Mouse (Mus musculus) forebrain, embryonic 12.5 days (tissue): ENCODE results near the gene Ptprn2. TPM values are rescaled to one million over a fixed set of nuclear protein-coding genes. Genes with fewer than 3 reads are reported as not detected.

Source experiments
- ATAC-seq: fragments of 200-750 bp; cut with Nextera tagmentation; 2 replicates; pipeline ENCODE4 v1.8.0; 2017; ENCODE audit warnings: moderate TSS enrichment; ENCODE audit not compliant: low FRiP score
- H3K27ac ChIP-seq: fragments of 300-500 bp; sonication (generic); 2 replicates; pipeline ENCODE4 v1.5.1; 2016; ENCODE audit warnings: mild to moderate bottlenecking
- H3K27me3 ChIP-seq: fragments of 300-500 bp; sonication (generic); 2 replicates; pipeline ENCODE4 v1.6.1; 2016; ENCODE audit warnings: mild to moderate bottlenecking
- H3K36me3 ChIP-seq: fragments of 300-500 bp; sonication (generic); replicated peaks from 2 replicates; pipeline ENCODE4 v1.6.1; 2016; ENCODE audit warnings: mild to moderate bottlenecking
- H3K4me1 ChIP-seq: fragments of 300-500 bp; sonication (generic); 2 replicates; pipeline ENCODE4 v1.6.1; 2016
- H3K4me2 ChIP-seq: fragments of 300-500 bp; sonication (generic); 2 replicates; pipeline ENCODE4 v1.6.1; 2016; ENCODE audit warnings: mild to moderate bottlenecking, moderate library complexity
- H3K4me3 ChIP-seq: fragments of 300-500 bp; sonication (generic); replicated peaks from 2 replicates; pipeline ENCODE4 v1.5.1; 2016; ENCODE audit warnings: mild to moderate bottlenecking
- H3K9ac ChIP-seq: fragments of 300-500 bp; sonication (generic); 2 replicates; pipeline ENCODE4 v1.6.1; 2016; ENCODE audit warnings: mild to moderate bottlenecking
- H3K9me3 ChIP-seq: fragments of 300-500 bp; sonication (generic); 2 replicates; pipeline ENCODE4 v1.6.1; 2016
- WGBS: fragments of 180-500 bp; shearing (Covaris S2); methylation state at CpG from one replicate; pipeline ENCODE4 v1.1.7; 2016; 5-methylcytosine and 5-hydroxymethylcytosine counted together
- polyA plus RNA-seq: library from polyadenylated mRNA; unstranded; fragments of >200 nt; fragmentation: Nextera tagmentation; extraction: Ambion mirVana; gene quantifications from 2 replicates; pipeline ENCODE4 v1.2.1, GENCODE M21; 2016

Gene Ptprn2
- polyA plus RNA-seq, 1 experiment from 2014 or later, result 8.8 TPM

DNA sequence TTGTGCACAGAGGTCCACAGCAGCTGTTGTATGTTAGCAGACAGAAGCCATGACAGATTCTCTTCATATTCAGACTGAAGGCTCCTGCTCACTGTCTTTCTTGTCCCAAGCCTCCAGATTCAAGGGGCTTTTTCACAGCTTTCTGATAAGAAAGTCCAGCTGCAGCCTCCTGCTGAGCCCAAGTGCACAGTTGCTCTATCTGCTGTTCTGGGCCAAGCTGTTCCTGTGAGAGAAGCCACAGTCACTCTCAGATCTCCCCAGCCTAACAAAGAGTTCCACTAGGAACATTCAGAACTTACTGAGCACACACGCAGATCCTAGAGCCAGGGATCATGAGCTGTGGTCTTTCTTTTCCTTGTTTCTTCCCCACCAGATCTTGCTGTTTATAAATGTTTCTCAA lies 738.5 kb downstream of the Ptprn2 start:
- H3K27me3 ChIP-seq, result no peaks in the 10 kb centered on the region
- no peak overlapping the region for H3K9ac ChIP-seq
- no peak for ATAC-seq
- H3K27ac ChIP-seq, result 0 out of 2 replicates have a peak overlapping the region, but pooled peaks have one; percentile 19
- H3K4me1 ChIP-seq, result peaks cover 5% of the 10 kb centered on the region
- H3K4me3 ChIP-seq, result no peak overlapping the region
- H3K9me3 ChIP-seq, result no peaks in the 10 kb centered on the region
- WGBS, result 76% methylated on average over 1 of the region's 1 CpGs
- no peak overlapping the region for H3K4me2 ChIP-seq
- H3K36me3 ChIP-seq, result peaks cover 44% of the 10 kb centered on the region

DNA sequence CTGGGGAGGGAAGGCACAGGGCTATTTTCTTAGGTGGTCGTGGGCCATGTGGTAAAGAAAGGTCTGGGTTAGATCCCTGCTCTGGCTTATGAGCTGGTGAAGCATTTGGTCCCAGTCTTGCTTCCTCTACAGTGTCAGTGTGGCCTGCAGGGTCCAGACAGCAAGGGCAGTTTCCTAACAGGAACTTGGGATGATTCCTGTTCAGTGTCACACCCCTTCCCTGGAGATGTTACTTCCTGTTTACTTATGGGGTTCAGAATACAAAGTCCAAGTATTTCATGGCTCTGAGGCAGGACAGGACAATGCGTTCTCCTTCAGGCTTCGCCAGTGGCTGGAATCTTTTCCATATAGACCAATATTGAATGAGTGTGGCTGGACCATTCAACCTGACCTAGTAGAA lies 741.7 kb downstream of the Ptprn2 start:
- H3K27me3 ChIP-seq, result no peaks in the 10 kb centered on the region
- 81% methylated on average over 3 of the region's 3 CpGs for WGBS
- H3K27ac ChIP-seq, result no peak overlapping the region
- peaks cover 26% of the 10 kb centered on the region for H3K4me1 ChIP-seq
- H3K4me2 ChIP-seq, result no peak overlapping the region
- no peak overlapping the region for H3K4me3 ChIP-seq
- no peak overlapping the region for H3K9ac ChIP-seq
- H3K9me3 ChIP-seq, result no peaks in the 10 kb centered on the region
- ATAC-seq, result no peak
- peaks cover 40% of the 10 kb centered on the region for H3K36me3 ChIP-seq

DNA sequence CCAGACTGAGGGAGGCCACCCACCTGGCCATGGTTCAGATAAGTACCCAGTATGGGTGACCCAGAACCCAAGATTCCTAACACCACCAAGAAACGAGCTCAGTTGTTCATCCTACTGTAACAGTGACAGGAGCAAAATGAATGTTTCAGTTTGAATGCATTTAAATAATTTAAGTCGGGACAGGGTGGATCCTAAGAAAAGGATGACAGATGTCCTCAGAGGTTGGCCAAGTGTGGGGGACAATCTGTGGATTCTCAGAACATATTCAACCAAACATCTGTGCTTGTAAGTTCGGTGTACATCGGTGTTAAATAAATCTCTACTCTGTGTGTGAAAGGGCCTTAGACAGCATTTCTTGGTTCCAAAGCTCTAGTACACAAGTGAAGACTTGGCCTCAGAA lies 743.9 kb downstream of the Ptprn2 start:
- peaks cover 29% of the 10 kb centered on the region for H3K4me1 ChIP-seq
- no peak overlapping the region for H3K4me3 ChIP-seq
- H3K9me3 ChIP-seq, result no peaks in the 10 kb centered on the region
- H3K9ac ChIP-seq, result no peak overlapping the region
- H3K36me3 ChIP-seq, result peaks cover 53% of the 10 kb centered on the region
- no peak for ATAC-seq
- H3K27me3 ChIP-seq, result no peaks in the 10 kb centered on the region
- peak overlapping the region; percentile 54; the same call in 1 of the 2 replicates for H3K27ac ChIP-seq
- H3K4me2 ChIP-seq, result no peak overlapping the region
- WGBS, result 85% methylated on average over 4 of the region's 4 CpGs

DNA sequence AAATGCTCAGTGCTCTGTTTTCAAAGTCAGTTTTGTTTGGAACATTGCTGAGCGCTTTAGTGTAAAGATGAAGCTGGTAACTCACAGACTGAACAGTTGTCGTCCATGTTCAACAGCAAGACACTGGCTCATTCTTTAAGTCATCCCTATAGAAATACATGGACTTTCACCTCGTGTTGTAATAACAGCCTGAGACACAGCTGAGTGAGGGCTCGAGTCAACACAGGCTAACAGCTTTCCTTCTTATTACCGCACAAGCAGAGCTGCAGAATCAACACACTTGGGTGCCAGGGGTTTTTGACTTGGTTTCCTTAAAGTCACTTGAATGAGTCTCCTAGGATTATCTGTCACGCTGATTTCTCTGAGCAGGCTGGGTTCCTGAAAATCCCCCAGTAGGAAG lies 744.8 kb downstream of the Ptprn2 start:
- Histone ChIP-seq H3K9ac (no peak overlapping the region), H3K4me2 (no peak overlapping the region), H3K36me3 (peaks cover 61% of the 10 kb centered on the region), H3K27me3 (no peaks in the 10 kb centered on the region), H3K9me3 (no peaks in the 10 kb centered on the region), H3K27ac (0 out of 2 replicates have a peak overlapping the region, but pooled peaks have one; percentile 10), H3K4me1 (peaks cover 37% of the 10 kb centered on the region), H3K4me3 (no peak overlapping the region)
- 80% methylated on average over 6 of the region's 6 CpGs for WGBS
- ATAC-seq, result no peak

DNA sequence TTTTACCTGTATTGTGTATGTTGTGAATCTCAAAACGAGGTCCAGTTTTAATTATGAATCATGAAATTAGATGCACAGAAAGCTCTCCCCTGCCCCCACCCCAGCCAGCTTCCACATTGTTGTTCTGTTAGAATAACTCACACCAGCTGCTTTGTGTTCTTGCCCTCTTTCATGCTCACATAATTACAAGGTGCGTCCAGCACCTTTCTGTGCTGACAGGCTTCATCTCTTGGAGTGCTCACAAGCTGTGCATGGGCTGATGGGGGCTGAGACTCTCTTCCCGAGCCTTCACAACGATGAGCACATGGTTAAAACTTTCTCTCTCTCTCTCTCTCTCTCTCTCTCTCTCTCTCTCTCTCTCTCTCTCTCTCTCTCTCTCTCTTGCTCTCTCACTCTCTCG lies 746.3 kb downstream of the Ptprn2 start:
- 50% methylated on average over 5 of the region's 5 CpGs for WGBS
- Histone ChIP-seq H3K4me1 (peaks cover 38% of the 10 kb centered on the region), H3K9ac (no peak overlapping the region), H3K4me2 (no peak overlapping the region), H3K27ac (peak overlapping the region; percentile 63), H3K9me3 (no peaks in the 10 kb centered on the region), H3K4me3 (no peak overlapping the region), H3K36me3 (peaks cover 75% of the 10 kb centered on the region), H3K27me3 (peaks cover 4% of the 10 kb centered on the region; the same call in 1 of the 2 replicates)
- ATAC-seq, result peak; percentile 25; the same call in 1 of the 2 replicates

DNA sequence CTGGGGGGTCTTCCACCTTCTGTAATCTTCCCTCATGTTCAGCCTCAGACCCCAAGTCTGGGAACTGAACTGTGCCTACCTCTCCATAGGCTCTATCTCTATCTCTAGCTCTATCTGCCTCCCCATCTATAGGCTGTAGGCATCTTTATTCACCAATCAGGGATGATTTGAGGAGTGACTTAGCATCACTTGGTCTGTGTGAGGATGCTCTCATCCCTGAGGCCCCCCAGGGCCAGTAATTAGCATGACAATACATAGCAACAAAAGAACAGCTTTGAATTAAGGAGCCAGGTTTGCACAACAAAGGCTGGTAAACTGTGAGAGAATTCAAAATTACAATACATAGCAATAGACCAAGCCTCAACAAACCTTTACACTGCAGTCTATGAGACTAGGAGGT lies 749.6 kb downstream of the Ptprn2 start:
- H3K27ac ChIP-seq, result no peak overlapping the region

DNA sequence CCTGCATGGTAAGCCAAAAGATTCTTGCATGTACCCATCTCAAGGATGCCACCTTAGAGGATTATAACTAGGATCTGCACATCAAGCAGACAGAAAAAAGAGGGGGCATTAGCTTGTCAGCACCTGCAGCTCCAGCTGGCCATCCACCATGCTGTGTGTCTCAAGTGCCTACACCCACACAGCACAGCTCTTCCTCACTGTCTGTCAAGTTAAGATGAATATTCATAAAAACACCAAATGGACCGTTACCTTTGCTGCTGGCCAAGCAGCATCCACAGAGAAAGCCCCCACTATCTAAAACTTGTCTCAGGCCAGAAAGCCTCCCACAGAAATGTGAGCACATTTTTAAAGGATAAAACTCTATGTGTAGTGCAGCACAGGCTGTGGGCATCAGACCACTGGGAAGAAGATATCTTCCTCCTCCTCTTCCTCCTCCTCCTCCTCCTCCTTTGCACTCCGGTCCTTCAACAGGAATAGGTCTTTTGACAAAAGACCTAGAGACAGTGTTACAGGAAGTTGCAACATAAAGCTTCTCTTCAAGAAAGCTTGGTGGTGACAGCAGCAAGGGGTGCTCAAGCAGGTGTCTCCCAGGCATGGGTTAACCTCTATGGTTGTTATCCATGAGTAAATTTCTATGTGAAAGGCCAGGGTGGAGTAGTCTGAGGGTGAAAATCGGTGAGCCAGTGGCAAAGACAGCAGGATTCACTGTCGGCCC lies 750.7 kb downstream of the Ptprn2 start:
- no peak overlapping the region for H3K9ac ChIP-seq
- WGBS, result 91% methylated on average over 4 of the region's 4 CpGs
- H3K4me1 ChIP-seq, result peaks cover 24% of the 10 kb centered on the region
- peaks cover 73% of the 10 kb centered on the region for H3K36me3 ChIP-seq
- H3K4me3 ChIP-seq, result no peak overlapping the region
- H3K27ac ChIP-seq, result no peak overlapping the region
- H3K4me2 ChIP-seq, result no peak overlapping the region
- H3K9me3 ChIP-seq, result no peaks in the 10 kb centered on the region
- peaks cover 4% of the 10 kb centered on the region; the same call in 1 of the 2 replicates for H3K27me3 ChIP-seq
- ATAC-seq, result no peak

More for the DNA sequence above, 749.6 kb downstream of the Ptprn2 start:
- Histone ChIP-seq H3K4me1 (peaks cover 31% of the 10 kb centered on the region), H3K27me3 (peaks cover 4% of the 10 kb centered on the region; the same call in 1 of the 2 replicates), H3K36me3 (peaks cover 74% of the 10 kb centered on the region), H3K4me2 (no peak overlapping the region), H3K9ac (no peak overlapping the region), H3K4me3 (no peak overlapping the region), H3K9me3 (no peaks in the 10 kb centered on the region)
- no peak for ATAC-seq

DNA sequence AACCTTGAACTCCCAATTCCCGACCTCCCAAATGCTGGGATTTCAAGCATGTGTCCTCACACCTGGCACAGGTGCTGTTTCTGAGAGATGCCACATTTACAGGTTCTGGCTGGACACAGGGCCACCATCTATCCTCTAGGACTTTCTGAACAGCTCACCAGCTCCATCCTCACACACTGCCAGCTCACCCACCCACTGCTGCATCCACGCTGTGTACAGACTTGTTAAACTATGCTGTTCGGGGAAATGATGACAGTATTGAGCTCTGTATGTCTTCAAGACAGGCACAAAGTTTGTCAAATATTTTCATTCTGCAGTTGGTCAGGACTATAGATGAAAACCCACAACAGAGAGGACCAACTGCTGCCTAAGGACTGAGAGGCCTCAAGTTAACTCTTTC lies 751.5 kb downstream of the Ptprn2 start:
- Histone ChIP-seq H3K27me3 (peaks cover 4% of the 10 kb centered on the region; the same call in 1 of the 2 replicates), H3K4me1 (peaks cover 17% of the 10 kb centered on the region), H3K4me2 (no peak overlapping the region), H3K9ac (no peak overlapping the region), H3K9me3 (no peaks in the 10 kb centered on the region), H3K36me3 (peaks cover 75% of the 10 kb centered on the region), H3K4me3 (no peak overlapping the region), H3K27ac (no peak overlapping the region)
- ATAC-seq, result no peak
- WGBS, result 89% methylated on average over 3 of the region's 3 CpGs

DNA sequence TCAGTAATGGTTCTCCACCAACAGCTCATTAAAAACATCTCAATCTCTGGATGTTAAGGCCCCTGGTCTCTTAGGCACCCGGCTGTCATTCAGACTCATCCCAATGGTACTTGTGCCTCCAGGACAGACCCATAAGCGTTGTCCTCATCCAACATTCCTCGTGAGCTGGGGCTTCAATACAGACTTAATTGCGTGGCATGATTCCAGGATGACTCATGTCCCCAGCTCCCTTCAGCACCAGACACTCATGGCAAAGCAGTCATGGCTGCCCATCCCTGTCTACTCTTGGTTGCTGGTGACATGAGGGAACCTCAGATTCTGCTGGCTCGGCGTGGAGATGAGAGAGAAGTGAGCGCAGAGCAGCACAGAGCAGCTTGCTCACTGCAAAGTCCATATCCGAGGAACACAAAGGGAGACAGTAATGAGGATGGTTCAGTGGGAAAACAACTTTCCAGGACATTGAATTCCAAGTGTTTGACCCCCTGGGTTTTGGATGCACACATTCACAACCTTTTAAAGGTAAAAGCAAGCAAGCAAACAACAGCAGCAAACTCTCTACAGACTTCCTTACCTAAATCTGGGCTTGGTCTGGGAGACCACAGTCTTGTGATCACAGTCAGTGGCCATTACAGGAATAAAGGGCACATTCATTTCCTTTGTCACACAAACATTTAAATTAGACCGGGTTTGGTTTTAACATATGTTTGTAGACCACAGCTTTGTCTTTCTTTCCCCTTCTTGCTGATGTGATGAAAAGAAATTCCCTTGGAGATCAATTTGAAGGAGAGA lies 754.6 kb downstream of the Ptprn2 start:
- Histone ChIP-seq H3K27me3 (peaks cover 4% of the 10 kb centered on the region; the same call in 1 of the 2 replicates), H3K4me3 (no peak overlapping the region), H3K9me3 (no peaks in the 10 kb centered on the region), H3K9ac (no peak overlapping the region), H3K27ac (no peak overlapping the region), H3K4me1 (peaks cover 8% of the 10 kb centered on the region), H3K36me3 (peaks cover 66% of the 10 kb centered on the region), H3K4me2 (no peak overlapping the region)
- ATAC-seq, result no peak
- 77% methylated on average over 9 of the region's 9 CpGs for WGBS

DNA sequence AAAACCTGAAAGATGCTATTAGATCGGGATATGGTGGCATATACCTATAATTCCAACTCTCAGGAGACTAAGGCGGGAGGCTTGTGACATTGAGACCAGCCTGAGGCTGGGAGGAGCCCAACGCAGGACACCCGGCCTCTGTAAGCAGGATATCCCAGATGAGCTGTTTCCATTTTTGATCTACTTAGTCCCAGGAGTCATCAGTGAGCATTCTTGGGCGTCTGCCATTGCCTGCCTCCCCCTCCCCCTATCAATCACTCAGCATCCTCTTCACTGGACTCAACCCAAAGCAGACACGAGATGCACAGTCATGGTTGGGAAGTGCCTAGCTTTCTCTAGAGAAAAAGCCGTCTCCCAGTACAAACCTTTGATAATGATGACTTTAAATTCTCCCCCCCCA lies 756.7 kb downstream of the Ptprn2 start:
- peaks cover 5% of the 10 kb centered on the region; the same call in 1 of the 2 replicates for H3K4me1 ChIP-seq

DNA sequence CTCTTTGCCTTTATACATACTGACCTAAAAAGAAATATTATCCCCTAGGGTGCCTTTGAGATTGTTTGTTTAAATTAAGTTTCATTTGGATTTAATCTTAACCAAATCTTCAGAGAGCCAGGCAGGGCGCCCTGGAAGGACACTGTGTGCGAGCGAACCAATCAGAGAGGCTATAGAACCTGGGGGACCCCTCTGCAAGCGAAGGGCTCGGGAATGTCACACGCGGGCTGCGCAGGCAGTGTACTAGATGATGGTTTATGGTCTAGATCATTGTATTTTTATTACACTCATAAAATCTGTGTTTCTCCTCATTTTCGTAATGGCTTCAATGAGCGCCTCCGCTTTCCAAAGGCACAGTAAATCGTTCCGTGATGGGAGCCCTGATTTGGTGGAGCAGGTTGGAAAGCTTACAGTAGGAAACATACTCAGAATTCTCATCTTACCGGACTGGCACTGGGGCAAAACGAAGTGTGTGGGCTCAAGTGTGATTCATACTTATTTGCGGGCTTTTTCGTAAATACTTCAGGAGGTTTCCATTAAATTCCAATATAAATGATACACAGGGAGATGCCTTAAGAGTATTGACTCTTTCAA lies 760.5 kb downstream of the Ptprn2 start:
- H3K9me3 ChIP-seq, result no peaks in the 10 kb centered on the region
- peaks cover 17% of the 10 kb centered on the region for H3K4me1 ChIP-seq
- no peak for ATAC-seq
- 91% methylated on average over 17 of the region's 17 CpGs for WGBS
- H3K4me3 ChIP-seq, result no peak overlapping the region
- H3K9ac ChIP-seq, result no peak overlapping the region
- no peak overlapping the region for H3K4me2 ChIP-seq
- no peaks in the 10 kb centered on the region for H3K27me3 ChIP-seq
- H3K27ac ChIP-seq, result no peak overlapping the region
- H3K36me3 ChIP-seq, result peaks cover 52% of the 10 kb centered on the region

More for the DNA sequence above, 756.7 kb downstream of the Ptprn2 start:
- no peak for ATAC-seq
- H3K27ac ChIP-seq, result no peak overlapping the region
- H3K4me2 ChIP-seq, result no peak overlapping the region
- no peaks in the 10 kb centered on the region for H3K9me3 ChIP-seq
- H3K9ac ChIP-seq, result no peak overlapping the region
- no peak overlapping the region for H3K4me3 ChIP-seq
- H3K27me3 ChIP-seq, result no peaks in the 10 kb centered on the region
- 82% methylated on average over 7 of the region's 7 CpGs for WGBS
- H3K36me3 ChIP-seq, result peaks cover 54% of the 10 kb centered on the region

DNA sequence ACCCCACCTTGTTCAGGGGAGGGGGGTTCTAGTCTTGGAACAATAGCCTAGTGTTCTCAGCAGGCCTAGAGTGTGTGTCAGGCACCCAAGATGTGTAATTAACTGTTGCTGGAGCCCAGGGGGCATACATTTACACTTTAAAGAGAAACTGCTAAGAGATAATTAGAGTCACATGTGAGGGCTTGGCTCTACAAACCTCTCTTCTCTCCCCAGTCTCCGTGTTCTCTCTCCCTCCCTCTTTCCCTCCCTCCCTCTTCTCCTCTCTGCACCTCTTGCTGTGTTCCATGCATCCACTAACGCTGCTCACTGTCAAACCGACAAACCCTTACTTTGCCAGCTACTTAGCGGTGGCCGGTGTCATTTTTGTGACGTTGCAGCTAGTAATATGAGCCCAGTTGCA lies 764.9 kb downstream of the Ptprn2 start:
- peak overlapping the region; percentile 74 for H3K27ac ChIP-seq
- no peak overlapping the region for H3K4me2 ChIP-seq
- no peaks in the 10 kb centered on the region for H3K27me3 ChIP-seq
- peak; percentile 44; the same call in 1 of the 2 replicates for ATAC-seq
- no peak overlapping the region for H3K4me3 ChIP-seq
- no peaks in the 10 kb centered on the region for H3K9me3 ChIP-seq
- WGBS, result 12% methylated on average over 6 of the region's 6 CpGs
- peaks cover 60% of the 10 kb centered on the region for H3K4me1 ChIP-seq
- H3K36me3 ChIP-seq, result peaks cover 52% of the 10 kb centered on the region
- H3K9ac ChIP-seq, result 0 out of 2 replicates have a peak overlapping the region, but pooled peaks have one; percentile 4
